Mouse (Mus musculus): Measurements from ENCODE around the gene Mrm1.

The Mrm1 gene

GRCm38 (mm10) chr11:84813724-84814510 is 5.4 kb downstream of the Mrm1 start:
- no peak for DNase-seq (ENCODE audit: low read depth, low spot score)

- DNase-seq (ENCODE audit: low read depth, low spot score), result no peak
Measured at GRCm38 (mm10) chr11:84804373-84804772, 14.9 kb downstream of the Mrm1 start.

GRCm38 (mm10) chr11:84797627-84798353 is 21.5 kb downstream of the Mrm1 start:
- no peak for DNase-seq (ENCODE audit: low read depth, low spot score)

GRCm38 (mm10) chr11:84797026-84797425 is 22.3 kb downstream of the Mrm1 start:
- DNase-seq (ENCODE audit: low read depth, low spot score), result no peak

GRCm38 (mm10) chr11:84794496-84795113 is 24.7 kb downstream of the Mrm1 start:
- no peak for DNase-seq (ENCODE audit: low read depth, low spot score)

- DNase-seq (ENCODE audit: low read depth, low spot score), result no peak
Measured at GRCm38 (mm10) chr11:84793545-84793944, 25.8 kb downstream of the Mrm1 start.

- DNase-seq (ENCODE audit: low read depth, low spot score), result no peak
Measured at GRCm38 (mm10) chr11:84790383-84790782, 28.9 kb downstream of the Mrm1 start.

- DNase-seq (ENCODE audit: low read depth, low spot score), result no peak
Measured at GRCm38 (mm10) chr11:84780143-84780870, 39.0 kb downstream of the Mrm1 start.

- no peak for DNase-seq (ENCODE audit: low read depth, low spot score)
Measured at GRCm38 (mm10) chr11:84775560-84775959, 43.8 kb downstream of the Mrm1 start.

- DNase-seq (ENCODE audit: low read depth, low spot score), result no peak
Measured at GRCm38 (mm10) chr11:84774870-84775514, 44.3 kb downstream of the Mrm1 start.

GRCm38 (mm10) chr11:84767898-84768297 is 51.4 kb downstream of the Mrm1 start:
- DNase-seq (ENCODE audit: low read depth, low spot score), result no peak

GRCm38 (mm10) chr11:84765125-84765524 is 54.2 kb downstream of the Mrm1 start:
- no peak for DNase-seq (ENCODE audit: low read depth, low spot score)

GRCm38 (mm10) chr11:84764527-84764961 is 54.8 kb downstream of the Mrm1 start:
- no peak for DNase-seq (ENCODE audit: low read depth, low spot score)

GRCm38 (mm10) chr11:84764116-84764515 is 55.2 kb downstream of the Mrm1 start:
- no peak for DNase-seq (ENCODE audit: low read depth, low spot score)

All from brain, embryonic 18.5 days (tissue).